Mouse (Mus musculus) kidney, postnatal 14 days (tissue): Measurements from ENCODE around the gene Lysmd2.
"Not testable (repeated sequence)": the region's sequence is repeated elsewhere in the genome, so short reads cannot be mapped to it uniquely, and the experiment has no call there.

Source experiments
- DNase-seq: peaks from one replicate; pipeline ENCODE4 v3.0.0; 2022; ENCODE audit warnings: mixed read lengths

Gene Lysmd2

GRCm38 (mm10) chr9:75630823-75631454 is 5.4 kb downstream of the Lysmd2 start:
- no peak for DNase-seq

GRCm38 (mm10) chr9:75632111-75632510 is 6.6 kb downstream of the Lysmd2 start:
- no peak for DNase-seq

GRCm38 (mm10) chr9:75632902-75633301 is 7.4 kb downstream of the Lysmd2 start:
- no peak for DNase-seq

DNA sequence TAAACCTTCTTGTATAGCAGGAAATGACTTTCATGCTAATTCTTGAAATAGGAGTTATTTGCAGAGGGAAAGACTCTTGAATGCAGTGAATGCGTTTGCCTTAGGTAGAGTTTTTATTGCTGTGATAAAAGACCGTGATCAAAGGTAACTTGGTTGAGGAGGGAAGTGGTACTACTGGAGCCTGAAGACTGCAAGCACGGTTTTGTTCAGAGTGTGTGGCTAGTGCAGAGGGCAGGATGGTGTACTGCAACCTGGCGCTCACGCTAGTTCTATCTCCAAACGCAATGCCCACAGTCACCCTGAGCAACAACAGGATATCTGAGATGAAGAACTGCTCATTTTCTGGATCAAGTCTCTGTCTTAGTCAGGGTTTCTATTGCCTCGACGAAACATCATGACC is 8.1 kb downstream of the Lysmd2 start:
- DNase-seq = no peak

GRCm38 (mm10) chr9:75634226-75634625 is 8.7 kb downstream of the Lysmd2 start:
- no peak for DNase-seq

GRCm38 (mm10) chr9:75645405-75645804 is 19.9 kb downstream of the Lysmd2 start:
- DNase-seq = no peak

DNA sequence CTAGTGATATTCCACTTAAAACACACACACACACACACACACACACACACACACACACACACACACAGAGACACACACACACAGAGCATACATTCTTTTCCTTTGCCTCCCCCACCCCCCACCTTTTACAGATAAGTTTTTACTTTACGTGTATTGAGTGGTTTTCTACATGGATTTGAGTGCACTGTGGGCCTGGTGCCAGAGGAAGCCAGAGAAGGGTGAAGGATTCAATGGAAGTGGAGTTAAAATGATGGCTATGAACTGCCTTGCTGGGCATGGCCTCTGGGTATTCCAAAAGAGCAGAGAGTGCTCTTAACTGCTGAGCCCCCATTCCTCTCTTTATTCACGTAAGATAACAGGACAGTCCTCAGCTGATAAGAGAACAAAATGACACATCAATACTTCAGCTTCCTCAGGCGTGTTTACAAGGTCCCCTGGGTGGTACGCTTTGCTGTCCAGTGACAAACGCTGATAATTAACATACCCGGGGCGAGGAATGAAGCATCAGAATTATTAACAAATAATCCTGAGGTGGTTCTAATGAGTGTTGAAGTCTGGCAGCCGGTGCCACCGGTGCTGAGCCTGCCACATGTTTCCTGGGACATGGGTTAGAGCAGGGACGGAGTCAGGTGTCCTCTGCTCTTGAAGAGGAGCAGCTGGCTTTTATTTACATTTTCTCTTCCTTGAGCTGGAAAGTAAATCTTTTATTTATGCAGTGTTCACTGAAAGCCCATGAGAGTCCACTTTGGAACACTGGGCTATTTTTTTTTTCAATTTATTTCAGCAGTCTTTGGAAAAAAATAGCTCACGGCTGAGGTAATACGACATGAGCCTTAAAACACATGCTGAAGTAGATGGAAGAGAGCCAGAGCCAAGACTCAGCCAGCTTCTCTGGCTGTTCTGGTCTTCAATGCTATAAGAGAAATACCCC is 28.7 kb downstream of the Lysmd2 start:
- no peak for DNase-seq

DNA sequence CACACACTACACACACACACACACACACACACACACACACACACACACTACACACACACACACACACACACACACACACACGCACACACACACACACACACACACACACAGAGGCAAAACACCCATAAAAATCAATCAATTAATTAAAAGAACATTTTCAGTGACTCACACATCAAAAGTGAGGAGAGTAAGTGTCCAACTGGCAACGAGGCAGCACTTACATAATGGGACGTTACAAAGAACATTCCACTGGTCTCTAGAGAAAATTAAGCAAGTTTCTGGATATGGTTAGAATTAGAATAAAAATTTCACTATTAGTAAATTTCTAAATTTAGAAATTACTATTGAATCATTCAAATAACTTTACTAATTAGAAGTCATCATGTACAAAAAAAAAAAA is 30.9 kb downstream of the Lysmd2 start:
- DNase-seq = not testable (repeated sequence)

DNA sequence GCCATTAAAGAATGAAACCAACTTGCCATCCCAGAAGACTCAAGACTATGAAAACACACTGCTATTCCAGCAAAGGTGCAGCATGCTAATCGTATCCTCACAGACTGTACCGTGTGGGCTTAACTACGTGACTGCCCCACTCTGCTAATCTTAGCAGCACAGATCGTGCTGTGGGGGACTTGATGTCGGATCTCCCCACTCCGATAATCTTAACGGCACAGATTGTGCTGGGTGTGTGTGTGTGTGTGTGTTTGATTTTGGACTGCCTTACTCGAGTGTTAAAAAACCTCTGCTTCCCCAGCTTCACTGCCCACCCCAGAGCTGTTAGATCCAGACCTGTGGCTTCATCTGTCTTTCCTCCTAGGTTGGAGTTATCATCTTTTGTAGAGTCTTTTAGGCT is 35.4 kb downstream of the Lysmd2 start:
- no peak for DNase-seq

GRCm38 (mm10) chr9:75665364-75665763 is 39.8 kb downstream of the Lysmd2 start:
- no peak for DNase-seq

GRCm38 (mm10) chr9:75666612-75667011 is 41.1 kb downstream of the Lysmd2 start:
- DNase-seq = no peak

GRCm38 (mm10) chr9:75672769-75673168 is 47.2 kb downstream of the Lysmd2 start:
- no peak for DNase-seq

GRCm38 (mm10) chr9:75676226-75676625 is 50.7 kb downstream of the Lysmd2 start:
- DNase-seq = no peak

DNA sequence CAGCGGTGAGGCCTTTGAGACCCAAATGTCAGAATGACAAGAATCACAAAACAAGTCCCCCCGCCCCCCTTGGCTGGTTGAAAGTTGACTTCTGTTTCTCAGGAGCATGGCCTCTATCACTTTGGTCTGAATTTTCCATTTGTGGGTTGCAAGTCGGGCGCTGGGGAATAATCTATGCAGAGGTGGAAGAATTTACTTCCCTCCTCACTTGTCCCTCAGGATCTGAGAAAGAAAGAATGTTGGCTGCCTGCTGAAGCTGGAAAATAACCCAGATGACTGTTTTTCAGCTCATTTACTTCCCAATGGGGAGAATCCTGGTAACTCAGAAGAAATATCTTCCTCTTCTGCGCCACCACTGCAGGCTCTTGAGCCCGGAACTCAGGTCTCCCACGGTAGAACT is 52.8 kb downstream of the Lysmd2 start:
- no peak for DNase-seq

GRCm38 (mm10) chr9:75679629-75680028 is 54.1 kb downstream of the Lysmd2 start:
- no peak for DNase-seq

- DNase-seq = no peak
Observed at GRCm38 (mm10) chr9:75680606-75681005, 55.1 kb downstream of the Lysmd2 start.

GRCm38 (mm10) chr9:75683426-75684191 is 58.1 kb downstream of the Lysmd2 start, which contains the start of gene Scg3:
TSS of gene Scg3 (minus strand) at chr9:75684056.
- peak; percentile 80 for DNase-seq

GRCm38 (mm10) chr9:75684292-75684691 is 58.8 kb downstream of the Lysmd2 start:
- DNase-seq = no peak

DNA sequence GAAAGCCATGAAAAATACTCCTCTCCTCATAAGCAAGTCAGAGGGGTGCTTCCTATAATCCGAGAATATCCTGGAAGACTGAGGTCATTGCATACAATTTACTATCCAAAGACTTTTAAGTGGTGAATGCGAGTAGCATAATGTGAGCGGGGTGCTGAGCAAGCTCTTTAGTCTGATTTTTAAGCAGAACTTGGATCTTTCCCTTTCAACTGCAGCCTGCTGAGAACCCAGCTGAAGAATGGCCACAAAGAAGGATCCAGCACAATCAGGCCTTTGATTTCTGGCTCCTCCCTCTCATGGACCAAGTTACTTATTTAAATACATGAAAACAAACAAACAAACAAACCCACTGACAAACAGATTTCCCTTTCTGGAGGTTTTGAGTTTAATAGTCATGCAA is 59.2 kb downstream of the Lysmd2 start:
- DNase-seq = no peak
